Mouse (Mus musculus) lung, embryonic 15.5 days (tissue): ENCODE measurements around the gene Mrps26. TPM values are rescaled to one million over a fixed set of nuclear protein-coding genes. Genes with fewer than 3 reads are reported as not detected.

ENCODE experiments used
- ATAC-seq: fragments of 200-750 bp; cut with Nextera tagmentation; 2 replicates; pipeline ENCODE4 v1.8.0; 2017; ENCODE audit warnings: moderate number of reproducible peaks, borderline replicate concordance; ENCODE audit not compliant: low FRiP score, low TSS enrichment; ENCODE audit errors: extremely low read depth
- H3K27ac ChIP-seq: fragments of 300-500 bp; sonication (generic); 2 replicates; pipeline ENCODE4 v1.5.1; 2015; ENCODE audit warnings: moderate library complexity, mild to moderate bottlenecking, inconsistent platforms
- H3K27me3 ChIP-seq: fragments of 300-500 bp; sonication (generic); 2 replicates; pipeline ENCODE4 v1.6.1; 2015; ENCODE audit warnings: inconsistent platforms
- H3K36me3 ChIP-seq: fragments of 300-500 bp; sonication (generic); 2 replicates; pipeline ENCODE4 v1.6.1; 2015; ENCODE audit warnings: inconsistent platforms
- H3K4me1 ChIP-seq: fragments of 300-500 bp; sonication (generic); 2 replicates; pipeline ENCODE4 v1.6.1; 2015; ENCODE audit warnings: inconsistent platforms
- H3K4me2 ChIP-seq: fragments of 300-500 bp; sonication (generic); 2 replicates; pipeline ENCODE4 v1.6.1; 2015; ENCODE audit warnings: inconsistent platforms, mild to moderate bottlenecking, moderate library complexity
- H3K4me3 ChIP-seq: fragments of 300-500 bp; sonication (generic); 2 replicates; pipeline ENCODE4 v1.5.1; 2015; ENCODE audit warnings: mild to moderate bottlenecking, inconsistent platforms
- H3K9ac ChIP-seq: fragments of 300-500 bp; sonication (generic); 2 replicates; pipeline ENCODE4 v1.6.1; 2015; ENCODE audit warnings: inconsistent platforms
- H3K9me3 ChIP-seq: fragments of 300-500 bp; sonication (generic); 2 replicates; pipeline ENCODE4 v1.6.1; 2016; ENCODE audit warnings: inconsistent platforms
- WGBS: fragments of 180-500 bp; shearing (Covaris S2); methylation state at CpG from one replicate; pipeline ENCODE4 v1.1.7; 2015; 5-methylcytosine and 5-hydroxymethylcytosine counted together
- microRNA-seq: library from miRNA; unstranded; fragments of <30 nt; microRNA quantifications from one replicate; pipeline ENCODE4, GENCODE M21; 2016
- polyA plus RNA-seq: library from polyadenylated mRNA; unstranded; fragments of >200 nt; fragmentation: Nextera tagmentation; extraction: Ambion mirVana; gene quantifications from 2 replicates; pipeline ENCODE4 v1.2.1, GENCODE M21; 2015

Gene Mrps26
- polyA plus RNA-seq, 1 experiment from 2014 or later = 83.1 TPM

DNA sequence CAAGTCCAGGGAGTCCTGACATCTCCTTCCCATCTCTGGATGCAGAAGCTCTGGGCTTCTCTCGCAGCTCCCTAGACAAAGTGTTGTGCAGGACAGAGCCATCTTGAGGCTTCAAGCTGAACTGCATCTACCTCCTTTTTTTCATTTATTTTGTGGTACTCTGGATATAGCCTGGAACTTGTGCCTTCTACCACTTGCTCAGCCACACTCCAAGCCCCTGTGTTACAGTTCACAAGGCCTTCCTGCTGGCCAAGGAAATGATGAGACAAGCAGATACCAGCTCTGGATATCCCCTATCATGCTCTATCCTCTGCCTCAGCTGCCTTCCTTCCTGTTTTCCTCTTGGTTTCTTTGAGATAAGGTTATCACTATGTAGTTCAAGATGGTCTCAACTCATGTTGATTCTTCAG is 34.1 kb downstream of the Mrps26 start:
- Histone ChIP-seq H3K27me3 (no peaks in the 10 kb centered on the region), H3K4me2 (no peak overlapping the region), H3K4me3 (no peak overlapping the region), H3K9ac (no peak overlapping the region), H3K36me3 (peaks cover 39% of the 10 kb centered on the region), H3K4me1 (no peaks in the 10 kb centered on the region), H3K9me3 (no peaks in the 10 kb centered on the region), H3K27ac (no peak overlapping the region)
- ATAC-seq = 0 out of 2 replicates have a peak, but pooled peaks have one; percentile 27
- 28% methylated on average over 1 of the region's 1 CpGs for WGBS

DNA sequence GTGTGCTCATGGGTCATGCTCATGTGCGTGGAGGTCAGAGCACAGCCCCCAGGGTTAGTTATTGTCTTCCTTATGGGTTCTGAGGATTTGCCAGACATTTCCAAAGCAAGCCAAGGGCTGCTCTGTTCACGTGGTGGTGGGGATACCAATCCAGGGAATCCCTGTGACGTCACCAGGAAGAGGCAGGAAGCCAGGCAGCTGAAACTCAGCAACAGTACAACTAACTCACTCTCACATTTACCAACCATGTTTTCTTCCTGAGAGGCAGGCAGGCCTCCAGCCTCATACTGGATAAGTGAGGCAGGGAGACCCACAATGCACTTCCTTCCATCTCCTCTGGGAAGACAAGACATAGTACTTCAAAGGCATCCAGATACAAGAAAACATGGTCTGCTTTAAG is 34.9 kb downstream of the Mrps26 start:
- no peak overlapping the region for H3K4me2 ChIP-seq
- 68% methylated on average over 3 of the region's 3 CpGs for WGBS
- H3K27ac ChIP-seq = no peak overlapping the region
- peaks cover 46% of the 10 kb centered on the region for H3K36me3 ChIP-seq
- H3K4me3 ChIP-seq = no peak overlapping the region
- H3K9ac ChIP-seq = no peak overlapping the region
- ATAC-seq = no peak
- H3K4me1 ChIP-seq = no peaks in the 10 kb centered on the region
- H3K9me3 ChIP-seq = no peaks in the 10 kb centered on the region
- H3K27me3 ChIP-seq = no peaks in the 10 kb centered on the region

DNA sequence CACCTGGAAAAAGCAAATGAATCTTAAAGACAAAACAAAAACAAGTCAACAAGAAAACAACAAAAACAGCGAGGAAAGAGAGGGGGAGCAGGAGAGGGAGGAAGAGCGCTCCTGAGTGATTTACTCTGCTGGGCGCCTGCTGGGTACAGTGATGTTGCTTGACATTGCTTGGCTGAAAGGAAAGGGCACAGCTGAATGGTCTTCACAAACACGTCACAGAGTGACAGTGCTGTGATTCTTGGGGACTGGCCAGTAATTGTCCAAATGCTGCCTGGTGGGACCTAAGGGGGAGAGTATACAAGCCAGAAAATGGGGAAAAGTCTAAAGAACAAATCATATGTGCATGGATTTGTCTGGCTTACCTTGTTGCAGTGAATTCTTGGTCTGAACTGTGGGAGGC is 38.7 kb downstream of the Mrps26 start:
- no peaks in the 10 kb centered on the region for H3K9me3 ChIP-seq
- no peaks in the 10 kb centered on the region for H3K27me3 ChIP-seq
- no peaks in the 10 kb centered on the region for H3K4me1 ChIP-seq
- H3K36me3 ChIP-seq = peaks cover 36% of the 10 kb centered on the region
- no peak overlapping the region for H3K4me3 ChIP-seq
- ATAC-seq = peak; percentile 84
- 51% methylated on average over 4 of the region's 4 CpGs for WGBS
- no peak overlapping the region for H3K4me2 ChIP-seq
- H3K27ac ChIP-seq = no peak overlapping the region
- H3K9ac ChIP-seq = no peak overlapping the region

DNA sequence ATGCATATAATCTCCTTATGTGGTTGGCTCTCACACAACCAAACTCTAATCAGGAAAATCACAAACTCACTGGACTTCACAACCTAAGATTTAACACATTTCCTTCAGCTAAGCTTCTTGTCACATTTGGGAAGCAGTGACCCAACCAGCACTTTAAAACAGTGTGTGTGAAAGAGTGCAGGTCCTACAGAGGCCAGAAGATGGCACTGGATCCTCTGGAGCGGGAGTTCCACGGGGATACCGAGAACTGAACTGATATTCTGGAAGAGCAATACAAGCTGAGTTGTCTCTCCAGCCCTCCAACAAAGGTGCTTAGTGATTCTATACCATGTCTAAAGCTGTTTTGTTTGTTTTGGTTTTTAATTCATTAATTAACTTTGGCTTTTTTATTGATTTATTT is 49.5 kb downstream of the Mrps26 start:
- ATAC-seq = no peak
- no peak overlapping the region for H3K4me3 ChIP-seq
- H3K4me2 ChIP-seq = no peak overlapping the region
- 64% methylated on average over 3 of the region's 3 CpGs for WGBS
- H3K27me3 ChIP-seq = no peaks in the 10 kb centered on the region
- H3K9me3 ChIP-seq = no peaks in the 10 kb centered on the region
- H3K36me3 ChIP-seq = peaks cover 30% of the 10 kb centered on the region
- no peak overlapping the region for H3K9ac ChIP-seq
- H3K27ac ChIP-seq = no peak overlapping the region
- no peaks in the 10 kb centered on the region for H3K4me1 ChIP-seq

Small RNA genes lying within 50 kb of the gene (microRNA-seq; reads per million reads assigned to microRNA genes)
- gene Gm23876 = not detected

Other genes with a start within 250 kb of the Mrps26 start
- 61.9 and 69.1 TPM in 2 replicates for gene Cpxm1, start 166.2 kb upstream of the Mrps26 start, polyA plus RNA-seq
- gene Gm28372, start 158.5 kb upstream of the Mrps26 start, polyA plus RNA-seq = not detected in 2 replicates
- gene 1700020A23Rik, start 158.5 kb upstream of the Mrps26 start, polyA plus RNA-seq = not detected in 2 replicates
- gene Tmem239, start 157.3 kb upstream of the Mrps26 start, polyA plus RNA-seq = not detected in 2 replicates
- 80.5 and 88.4 TPM in 2 replicates for gene Vps16, start 139.4 kb upstream of the Mrps26 start, polyA plus RNA-seq
- 14.7 and 15.9 TPM in 2 replicates for gene Pced1a, start 139.0 kb upstream of the Mrps26 start, polyA plus RNA-seq
- gene Ptpra, start 113.5 kb upstream of the Mrps26 start, polyA plus RNA-seq = 72.9 and 80.7 TPM in 2 replicates
- gene Oxt, start 12.4 kb downstream of the Mrps26 start, polyA plus RNA-seq = not detected in 2 replicates
- not detected in 2 replicates for gene Avp, start 18.8 kb downstream of the Mrps26 start, polyA plus RNA-seq
- 14.6 and 15.0 TPM in 2 replicates for gene Fastkd5, start 66.3 kb downstream of the Mrps26 start, polyA plus RNA-seq
- gene Ubox5, start 66.3 kb downstream of the Mrps26 start, polyA plus RNA-seq = 10.4 and 10.5 TPM in 2 replicates
- 2.9 and 3.2 TPM in 2 replicates for gene Lzts3, start 79.1 kb downstream of the Mrps26 start, polyA plus RNA-seq
- 51.7 and 56.7 TPM in 2 replicates for gene Ddrgk1, start 100.9 kb downstream of the Mrps26 start, polyA plus RNA-seq
- 103 and 108 TPM in 2 replicates for gene Itpa, start 103.9 kb downstream of the Mrps26 start, polyA plus RNA-seq
- gene Slc4a11, start 133.8 kb downstream of the Mrps26 start, polyA plus RNA-seq = 0.70 and 0.73 TPM in 2 replicates